Mouse (Mus musculus) neutrophil, adult 59 days (primary cell): Measurements from ENCODE around the gene Alpi. TPM values are rescaled to one million over a fixed set of nuclear protein-coding genes. Genes with fewer than 3 reads are reported as not detected.

Experiments used
- total RNA-seq, 2 experiments: library from RNA; stranded (reverse); gene quantifications; 1 replicate in 1 of 2; 2 replicates in 1 of 2; pipeline ENCODE4 v1.2.4; 2023

Gene Alpi
- total RNA-seq = not detected

GRCm38 (mm10) chr1:87101411-87101810 is at the start of gene Alpi:
TSS of gene Alpi (minus strand) at chr1:87101606.

GRCm38 (mm10) chr1:87124673-87125072 is 23.3 kb upstream of the Alpi start, which contains the start of gene Akp3:
TSS of gene Akp3 (plus strand) at chr1:87124973.

GRCm38 (mm10) chr1:87089828-87090227 is 11.6 kb downstream of the Alpi start, which contains the start of gene Alppl2:
TSS of gene Alppl2 (minus strand) at chr1:87089928.

Other genes with a start within 250 kb of the Alpi start
- not detected for gene Alppl2, start 11.7 kb downstream of the Alpi start, total RNA-seq
- not detected for gene Akp3, start 23.4 kb upstream of the Alpi start, total RNA-seq
- gene Ecel1, start 54.9 kb upstream of the Alpi start, total RNA-seq = not detected
- gene Prss56, start 81.7 kb upstream of the Alpi start, total RNA-seq = not detected
- not detected for gene Chrnd, start 89.0 kb upstream of the Alpi start, total RNA-seq
- not detected for gene Chrng, start 103.1 kb upstream of the Alpi start, total RNA-seq
- 10 to 100 TPM; 61.6 to 73.4 TPM for gene Eif4e2, start 112.3 kb upstream of the Alpi start, total RNA-seq
- gene Efhd1, start 162.8 kb upstream of the Alpi start, total RNA-seq = under 1 TPM in 1 of 2 experiments, not detected in 1; 0.27 TPM
- gene Gigyf2, start 225.4 kb upstream of the Alpi start, total RNA-seq = 10 to 100 TPM; 63.9 to 65.2 TPM